Mouse (Mus musculus) bone marrow macrophage, adult 2 months (primary cell): ENCODE results near the gene Pik3ca. TPM values are rescaled to one million over a fixed set of nuclear protein-coding genes. Genes with fewer than 3 reads are reported as not detected.

ENCODE experiments used
- H3K27ac ChIP-seq: 2 replicates; pipeline ENCODE4 v1.5.1; 2012; ENCODE audit warnings: low read depth, low read length; ENCODE audit not compliant: insufficient read depth
- H3K4me1 ChIP-seq: 2 replicates; pipeline ENCODE4 v1.6.1; 2012; ENCODE audit warnings: low read length; ENCODE audit not compliant: control insufficient read depth, insufficient read depth
- H3K4me3 ChIP-seq: 2 replicates; pipeline ENCODE4 v1.5.1; 2012; ENCODE audit warnings: mild to moderate bottlenecking, low read length, moderate library complexity; ENCODE audit not compliant: insufficient read depth
- CTCF ChIP-seq: IDR thresholded peaks from 2 replicates; pipeline ENCODE4 v1.5.1; 2012; ENCODE audit warnings: low read depth, mild to moderate bottlenecking, low read length, moderate library complexity
- POLR2A ChIP-seq: IDR thresholded peaks from 2 replicates; pipeline ENCODE4 v1.6.1; 2012; ENCODE audit warnings: mild to moderate bottlenecking, low read depth, low read length, borderline replicate concordance
- polyA plus RNA-seq: library from polyadenylated mRNA; stranded (reverse); fragments of >200 nt; gene quantifications from 2 replicates; pipeline ENCODE4 v1.2.4, GENCODE M21; 2012; ENCODE audit not compliant: missing spikeins, insufficient read depth, insufficient read length

Gene Pik3ca
- polyA plus RNA-seq, 1 experiment: 49.7 TPM

DNA sequence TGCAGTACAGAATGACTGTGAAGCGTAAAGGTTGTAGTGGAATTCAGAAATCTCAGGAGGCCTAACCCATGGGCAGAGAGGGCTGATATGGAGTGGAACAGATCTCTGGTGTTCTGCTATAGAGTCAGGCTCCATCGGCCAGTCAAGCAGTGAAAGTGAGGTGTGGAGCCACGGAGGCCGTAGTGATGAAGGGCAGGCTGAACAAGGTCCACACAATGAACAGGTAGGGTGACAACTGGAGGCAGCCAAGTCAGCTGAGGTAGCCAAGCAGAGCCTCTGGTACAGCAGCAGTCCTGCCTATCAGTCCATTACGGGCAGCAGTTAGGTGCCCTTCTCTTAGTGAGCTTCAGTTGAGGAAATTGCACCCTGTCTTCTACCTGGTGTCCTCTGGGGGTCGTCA is 24.2 kb upstream of the Pik3ca start:
- no peak for TF ChIP-seq CTCF
- TF ChIP-seq POLR2A: no peak
- no peak overlapping the region for H3K27ac ChIP-seq
- H3K4me3 ChIP-seq: no peak overlapping the region
- peaks cover 14% of the 10 kb centered on the region for H3K4me1 ChIP-seq

DNA sequence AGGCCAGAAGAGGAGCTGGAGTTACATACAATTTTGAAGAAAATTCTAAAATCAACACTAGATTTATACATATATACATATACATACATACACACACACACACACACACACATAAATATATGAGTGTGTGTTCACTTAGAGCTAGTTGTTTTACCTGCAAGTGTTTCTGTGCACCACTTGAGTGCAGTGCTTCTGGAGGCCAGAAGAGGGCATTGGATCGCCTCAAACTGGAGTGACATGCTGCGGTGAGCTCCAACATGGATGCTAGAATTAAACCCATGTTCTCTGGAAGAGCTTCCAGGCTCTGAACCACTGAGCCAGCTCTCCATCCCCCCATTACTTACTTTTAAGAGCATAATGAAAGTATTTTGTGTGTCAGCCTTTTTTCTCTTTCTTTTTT is 17.6 kb upstream of the Pik3ca start:
- no peak overlapping the region for H3K27ac ChIP-seq
- no peak overlapping the region for H3K4me3 ChIP-seq
- TF ChIP-seq POLR2A (no peak), CTCF (0 out of 2 replicates have a peak, but pooled peaks have one; percentile 12)
- H3K4me1 ChIP-seq: no peaks in the 10 kb centered on the region

DNA sequence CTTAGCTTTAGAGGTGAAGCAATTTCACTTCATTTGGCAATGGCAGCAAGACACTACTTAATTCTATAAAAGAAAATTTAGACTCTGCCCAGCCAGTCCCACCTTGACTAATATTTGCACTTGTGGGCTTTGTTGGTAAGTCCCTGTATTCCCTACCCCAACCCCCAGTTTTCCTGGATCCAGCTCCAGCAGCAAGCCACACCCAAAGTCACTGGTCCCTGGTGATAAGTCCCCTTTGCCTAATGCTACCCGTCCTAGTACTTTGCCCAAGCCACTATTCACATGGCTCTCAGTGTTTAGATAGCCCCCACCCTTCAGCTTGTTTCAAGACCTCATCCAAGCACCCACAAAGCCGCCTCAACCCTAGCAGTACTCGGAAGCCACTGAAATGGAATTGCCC is 15.9 kb upstream of the Pik3ca start:
- Histone ChIP-seq H3K4me3 (no peak overlapping the region), H3K27ac (no peak overlapping the region), H3K4me1 (no peaks in the 10 kb centered on the region)
- no peak for TF ChIP-seq CTCF
- TF ChIP-seq POLR2A: no peak

DNA sequence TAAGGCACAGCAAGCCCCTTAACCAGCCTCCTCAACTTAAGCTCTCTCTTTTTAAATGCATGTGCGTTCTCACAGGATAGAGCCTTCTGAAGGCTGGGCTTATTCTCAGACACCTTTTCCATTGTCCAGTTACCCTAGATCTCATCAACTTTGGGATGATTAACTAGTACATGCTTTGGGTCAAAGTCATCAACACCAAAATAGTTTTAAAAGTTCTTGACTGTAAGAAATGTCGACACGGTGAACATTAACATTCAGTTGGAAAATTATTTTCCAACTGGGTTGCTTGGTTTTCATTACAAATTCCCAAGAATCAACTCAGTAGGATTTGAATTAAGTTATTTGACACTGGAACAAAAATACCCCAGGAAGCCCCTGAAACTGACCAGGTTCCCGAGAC is 4.6 kb upstream of the Pik3ca start:
- H3K27ac ChIP-seq: no peak overlapping the region
- no peak overlapping the region for H3K4me3 ChIP-seq
- H3K4me1 ChIP-seq: peaks cover 9% of the 10 kb centered on the region
- no peak for TF ChIP-seq CTCF
- TF ChIP-seq POLR2A: no peak

DNA sequence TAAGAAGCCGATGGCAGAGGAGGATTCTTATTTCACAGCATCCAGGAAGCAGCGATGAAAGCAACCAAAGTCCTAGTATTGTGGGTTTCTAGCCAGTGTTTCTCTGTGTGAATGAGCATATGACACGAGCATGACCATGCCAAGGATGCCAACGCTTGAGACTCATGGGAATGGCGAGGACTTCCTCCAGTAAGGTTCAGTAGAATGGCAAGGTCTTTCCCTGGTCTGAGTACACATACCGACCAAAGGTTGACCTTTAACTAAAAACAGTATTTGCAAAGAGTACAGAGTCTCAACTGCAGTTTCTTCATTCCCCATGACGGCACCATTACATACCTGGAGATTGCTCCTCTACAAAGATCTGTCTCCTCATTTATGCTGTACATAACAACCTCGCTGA is 3.5 kb upstream of the Pik3ca start:
- no peak overlapping the region for H3K27ac ChIP-seq

DNA sequence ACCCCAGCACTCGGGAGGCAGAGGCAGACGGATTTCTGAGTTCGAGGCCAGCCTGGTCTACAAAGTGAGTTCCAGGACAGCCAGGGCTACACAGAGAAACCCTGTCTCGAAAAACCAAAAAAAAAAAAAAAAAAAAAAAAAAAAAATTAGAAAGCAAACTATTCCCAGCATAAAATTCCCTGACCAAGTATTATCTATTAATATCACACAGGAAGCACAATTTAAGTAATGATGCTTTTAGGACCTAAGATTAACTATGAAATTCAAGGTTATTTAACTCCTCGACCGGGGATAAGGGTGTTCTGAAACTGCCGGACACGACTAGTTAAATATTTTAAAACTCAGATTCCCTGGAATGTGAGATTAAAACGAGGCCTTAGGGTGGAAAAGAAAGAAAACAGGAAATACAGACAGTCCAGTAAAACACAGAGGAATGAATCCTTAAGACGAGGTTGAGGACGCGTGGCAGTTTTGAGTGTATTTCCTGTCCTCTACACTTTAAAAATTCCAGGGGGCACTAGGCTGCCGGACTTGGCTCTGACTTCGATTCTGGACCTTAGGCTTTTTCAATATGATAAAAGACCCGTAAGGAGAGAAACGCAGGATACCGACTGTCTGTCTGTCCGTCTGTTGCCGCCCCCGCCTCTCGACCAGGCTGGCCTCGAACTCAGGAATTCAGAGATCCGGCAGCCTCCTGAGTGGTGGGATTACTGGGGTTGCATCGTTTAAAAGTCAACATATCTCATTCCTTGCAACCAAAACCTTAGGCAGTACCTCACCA is 1.5 kb upstream of the Pik3ca start:
- H3K4me3 ChIP-seq: peak overlapping the region; percentile 60
- H3K27ac ChIP-seq: peak overlapping the region; percentile 83
- TF ChIP-seq POLR2A (no peak), CTCF (no peak)
- peaks cover 26% of the 10 kb centered on the region for H3K4me1 ChIP-seq

More for the DNA sequence above, 3.5 kb upstream of the Pik3ca start:
- H3K4me3 ChIP-seq: no peak overlapping the region
- H3K4me1 ChIP-seq: peaks cover 12% of the 10 kb centered on the region
- no peak for TF ChIP-seq POLR2A
- no peak for TF ChIP-seq CTCF

DNA sequence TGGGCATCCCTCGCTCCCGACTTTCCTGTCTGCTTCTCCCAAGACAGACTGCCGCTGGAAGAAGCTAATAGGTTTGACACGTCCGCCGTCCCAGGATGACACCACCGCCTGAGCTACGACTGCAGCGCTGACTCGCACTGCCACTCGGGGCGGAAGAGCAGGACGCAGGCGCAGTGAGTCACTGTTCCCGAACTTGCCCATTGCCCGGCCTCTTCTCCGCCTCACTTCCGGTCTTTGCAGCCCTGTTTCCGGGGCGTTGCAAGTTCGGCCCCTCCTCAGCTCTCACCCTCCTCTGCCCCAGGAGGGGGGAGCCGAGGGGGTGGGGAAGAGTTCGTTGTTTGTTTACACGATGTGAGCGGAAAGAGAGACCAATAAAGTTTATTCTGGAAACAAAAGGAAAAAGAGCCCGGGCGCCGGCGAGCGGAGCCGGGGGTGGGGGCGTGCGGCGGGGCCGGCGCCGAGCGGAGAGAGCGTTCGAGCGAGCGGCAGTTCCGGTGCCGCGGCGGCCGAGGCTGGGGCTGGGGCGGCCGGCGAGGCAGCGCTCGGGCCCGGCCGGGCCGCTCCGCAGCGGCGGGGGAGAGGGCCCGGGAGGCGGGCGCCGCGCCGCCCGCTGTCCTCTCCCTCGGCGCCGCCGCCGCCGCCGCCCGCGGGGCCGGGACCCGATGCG is 544 bp upstream of the Pik3ca start:
- Histone ChIP-seq H3K4me1 (peaks cover 31% of the 10 kb centered on the region), H3K4me3 (peak overlapping the region; percentile 65), H3K27ac (peak overlapping the region; percentile 83)
- 0 out of 2 replicates have a peak, but pooled peaks have one; percentile 53 for TF ChIP-seq POLR2A
- TF ChIP-seq CTCF: no peak

DNA sequence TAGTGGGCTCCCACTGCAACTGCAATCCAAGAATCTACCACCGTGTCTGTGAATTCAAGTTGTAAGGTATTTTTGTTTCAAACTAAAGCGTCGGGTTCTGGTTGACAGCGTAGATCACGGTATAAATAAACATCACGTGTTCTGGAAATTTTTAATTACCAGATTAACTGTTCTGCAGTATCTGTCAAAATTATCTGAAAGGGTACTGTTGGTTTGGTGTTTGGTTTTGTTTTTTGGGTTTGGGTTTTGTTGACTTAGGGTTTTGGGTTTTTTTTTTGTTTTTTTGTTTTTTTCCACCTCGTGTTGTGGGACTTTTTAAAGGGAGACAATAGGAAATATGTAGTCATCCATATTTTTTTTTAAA is 686 bp downstream of the Pik3ca start:
- no peak for TF ChIP-seq POLR2A
- no peak for TF ChIP-seq CTCF
- Histone ChIP-seq H3K4me3 (peak overlapping the region; percentile 65), H3K4me1 (peaks cover 39% of the 10 kb centered on the region), H3K27ac (peak overlapping the region; percentile 73)

DNA sequence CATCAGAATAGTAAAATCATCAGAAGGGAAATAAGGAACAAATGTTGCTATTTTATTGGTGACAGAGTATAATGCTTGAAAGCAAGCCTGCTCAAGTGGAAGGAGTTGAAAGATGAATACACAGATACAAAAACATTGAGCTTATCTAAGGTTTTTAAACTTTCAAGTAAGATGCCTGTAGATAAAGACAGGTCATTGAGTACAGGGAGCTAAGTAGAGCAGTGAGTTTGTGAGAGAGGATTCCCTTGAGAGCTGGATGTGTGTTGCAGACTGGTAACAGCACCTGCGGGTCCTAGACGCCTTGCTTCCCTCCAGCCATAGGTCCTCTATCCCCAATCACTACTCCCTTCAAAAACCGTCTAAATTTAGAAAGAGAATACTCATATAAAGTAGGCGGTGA is 1.2 kb downstream of the Pik3ca start:
- no peak for TF ChIP-seq CTCF
- TF ChIP-seq POLR2A: no peak
- no peak overlapping the region; the same call in 1 of the 2 replicates for H3K27ac ChIP-seq
- peaks cover 44% of the 10 kb centered on the region for H3K4me1 ChIP-seq
- H3K4me3 ChIP-seq: peak overlapping the region; percentile 34

DNA sequence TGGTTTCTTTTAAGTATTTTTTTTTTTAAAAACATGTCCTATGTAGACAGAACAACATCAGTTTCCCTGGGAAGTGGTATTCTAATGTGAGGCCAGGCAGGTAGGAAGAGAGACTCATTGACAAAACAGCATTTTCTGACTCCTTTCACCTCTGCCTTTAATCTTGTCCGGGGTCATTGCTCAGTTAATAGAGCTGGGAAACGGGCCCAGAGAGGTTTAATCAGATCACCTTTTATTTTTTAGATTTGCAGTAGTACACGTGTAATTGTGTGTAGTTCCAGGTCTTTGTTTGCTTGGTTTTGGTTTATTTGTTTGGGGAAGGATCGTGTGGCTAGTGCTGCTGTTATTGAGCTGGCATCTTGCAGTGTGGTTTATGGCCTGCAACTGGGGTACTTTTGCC is 1.9 kb downstream of the Pik3ca start:
- Histone ChIP-seq H3K4me1 (peaks cover 46% of the 10 kb centered on the region), H3K27ac (no peak overlapping the region), H3K4me3 (no peak overlapping the region)
- TF ChIP-seq CTCF: no peak
- TF ChIP-seq POLR2A: no peak
